Mouse (Mus musculus) kidney, postnatal 10 days (tissue): ENCODE results near the gene Zfp747.
"Not testable (repeated sequence)": the region's sequence is repeated elsewhere in the genome, so short reads cannot be mapped to it uniquely, and the experiment has no call there.

Experiments used
- DNase-seq: peaks from one replicate; pipeline ENCODE4 v3.0.0; 2021; ENCODE audit warnings: mixed read lengths

Zfp747 gene

DNA sequence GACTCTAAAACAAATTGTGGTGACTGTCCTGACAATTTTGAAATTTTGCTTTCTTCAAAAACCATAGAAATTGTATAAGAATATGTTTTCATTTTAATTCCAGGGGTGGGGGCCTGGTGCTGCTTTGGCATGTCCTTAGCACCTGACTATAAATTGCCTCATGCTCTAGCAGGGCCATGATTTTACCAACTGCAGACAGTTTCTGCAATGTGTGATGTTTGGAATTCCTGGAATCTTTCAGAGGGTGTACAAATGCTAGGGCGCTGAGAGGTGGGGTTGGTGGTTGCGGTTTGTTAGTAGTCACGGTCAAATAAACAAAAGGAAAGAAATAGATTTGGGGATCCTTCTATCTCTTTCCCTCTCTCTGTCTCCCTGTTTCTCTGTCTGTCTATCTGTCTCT is 9.6 kb downstream of the Zfp747 start:
- no peak for DNase-seq

DNA sequence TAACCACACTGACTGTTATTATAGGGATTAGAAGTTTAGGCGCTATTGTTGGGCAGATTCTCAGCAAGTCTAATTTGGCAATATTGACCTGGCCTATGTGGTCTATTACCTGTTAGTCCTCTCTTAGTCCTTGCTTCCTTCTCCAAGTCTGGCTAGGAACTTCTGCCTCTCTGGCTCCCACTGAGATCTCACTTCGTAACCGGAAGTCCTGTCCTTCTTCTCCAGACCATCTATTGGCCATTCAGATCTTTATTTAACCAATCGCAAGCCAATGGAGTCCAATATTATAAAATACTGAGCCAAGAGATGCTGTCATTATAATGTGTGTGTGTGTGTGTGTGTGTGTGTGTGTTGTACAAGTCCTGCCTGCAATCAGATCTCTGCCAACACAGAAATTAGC is 11.7 kb downstream of the Zfp747 start:
- DNase-seq, result no peak

DNA sequence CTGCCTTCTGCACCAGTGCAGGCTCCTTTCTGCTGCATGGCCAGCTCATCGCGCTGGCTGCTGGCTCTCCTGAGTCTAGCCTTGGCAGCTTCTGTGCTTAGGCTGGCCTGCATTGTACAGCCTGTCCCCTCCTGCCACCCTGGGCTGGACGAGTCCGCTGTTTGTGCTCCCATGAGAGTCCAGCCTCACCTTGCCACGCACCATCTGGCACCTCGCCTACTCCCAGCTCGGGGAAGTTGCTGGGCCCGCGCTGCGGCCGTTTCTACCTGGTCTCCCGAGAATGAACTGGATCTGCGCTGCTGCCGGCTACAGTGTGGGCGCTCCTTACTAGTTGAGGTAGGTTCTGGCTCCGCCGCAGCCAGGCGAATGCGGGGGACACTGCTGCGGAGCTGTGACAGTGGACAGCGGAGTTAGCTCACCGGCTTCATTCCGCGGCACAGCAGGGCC is 12.4 kb downstream of the Zfp747 start:
- peak; percentile 64 for DNase-seq

DNA sequence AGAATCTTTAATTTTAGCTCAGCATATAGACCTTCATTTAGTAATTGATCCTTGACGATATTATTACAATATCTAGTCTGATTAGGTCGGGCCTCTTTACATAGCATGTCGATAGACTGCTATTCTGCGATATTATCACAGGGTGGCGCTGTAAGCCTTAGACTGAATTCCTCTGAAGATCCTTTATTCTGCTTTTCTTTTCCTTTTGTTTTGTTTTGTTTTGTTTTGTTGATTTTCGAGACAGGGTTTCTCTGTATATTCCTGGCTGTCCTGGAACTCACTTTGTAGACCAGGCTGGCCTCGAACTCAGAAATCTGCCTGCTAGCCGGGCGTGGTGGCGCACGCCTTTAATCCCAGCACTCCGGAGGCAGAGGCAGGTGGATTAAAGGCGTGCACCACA is 13.4 kb downstream of the Zfp747 start:
- DNase-seq, result peak; percentile 57

DNA sequence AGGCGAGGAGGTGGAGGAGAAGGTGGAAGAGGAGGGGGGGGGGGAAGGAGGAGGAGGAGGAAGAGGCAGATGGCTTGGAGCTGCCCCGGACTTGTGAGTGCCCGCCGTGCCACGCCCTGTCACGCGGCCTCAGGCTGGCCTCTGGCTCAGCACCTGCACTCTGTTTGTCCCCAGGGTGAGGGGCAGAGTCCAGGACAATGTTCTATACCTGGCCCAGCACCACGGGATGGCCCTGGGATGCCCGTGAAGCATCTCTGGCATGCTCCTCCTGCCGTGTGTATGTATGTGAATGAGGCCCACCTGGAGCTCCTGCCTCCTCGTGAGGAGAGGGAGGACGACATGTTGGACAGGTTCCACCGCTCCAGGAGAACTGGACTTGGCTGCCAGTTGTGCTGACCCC is 14.4 kb downstream of the Zfp747 start:
- no peak for DNase-seq

DNA sequence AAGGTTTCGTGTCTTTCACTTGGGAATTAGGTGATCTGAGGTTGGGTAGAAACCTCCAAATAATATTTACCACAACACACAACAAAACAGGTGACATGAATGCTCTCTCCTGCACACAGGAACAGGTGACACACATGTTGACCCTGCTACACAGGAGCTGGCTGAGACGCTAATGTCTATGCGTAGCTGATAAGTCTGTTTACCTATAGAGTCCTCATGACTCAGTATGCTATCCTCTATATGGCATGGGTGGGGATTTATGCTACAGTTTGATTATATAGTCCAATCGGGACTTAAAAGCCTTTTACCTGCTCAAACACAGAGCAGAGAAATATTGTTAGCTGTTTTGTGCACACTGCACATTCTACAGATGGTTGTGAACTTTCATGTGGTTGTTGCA is 15.6 kb downstream of the Zfp747 start:
- no peak for DNase-seq

DNA sequence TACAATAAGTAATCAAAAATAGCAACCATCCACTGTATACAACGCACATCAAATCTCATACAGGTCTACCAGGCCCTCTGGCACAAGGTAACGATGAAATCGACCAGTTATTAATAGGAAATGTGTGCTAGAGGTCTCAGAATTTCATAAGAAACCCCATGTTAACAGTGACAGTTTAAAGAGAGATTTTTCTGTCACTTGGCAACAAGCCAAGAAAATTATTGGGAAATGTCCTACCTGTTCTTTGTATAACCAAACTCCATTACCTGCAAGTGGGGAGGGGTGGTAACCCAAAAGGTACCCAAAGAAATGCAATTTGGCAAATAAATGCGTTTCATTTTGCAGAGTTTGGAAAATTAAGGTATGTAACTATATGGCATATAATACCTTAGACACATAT is 17.4 kb downstream of the Zfp747 start:
- DNase-seq, result no peak

DNA sequence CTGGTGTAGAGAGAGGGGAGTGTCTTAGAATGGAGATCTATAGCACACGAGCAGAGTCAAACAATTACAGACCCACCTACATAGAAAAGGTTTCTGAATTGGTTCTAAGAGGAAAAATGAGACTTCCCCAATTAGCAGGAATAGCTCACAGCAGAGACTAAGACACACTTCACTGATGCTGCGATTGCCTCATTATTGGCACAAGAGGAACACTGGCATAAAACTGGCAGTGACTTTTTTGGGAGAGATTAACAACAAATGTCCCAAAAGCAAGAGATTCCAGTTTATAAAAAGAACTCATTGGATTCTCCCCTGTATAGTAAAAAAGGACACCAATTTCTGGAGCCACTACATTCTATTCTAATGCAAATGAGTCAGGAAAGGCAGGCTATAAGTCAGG is 18.0 kb downstream of the Zfp747 start:
- no peak for DNase-seq

DNA sequence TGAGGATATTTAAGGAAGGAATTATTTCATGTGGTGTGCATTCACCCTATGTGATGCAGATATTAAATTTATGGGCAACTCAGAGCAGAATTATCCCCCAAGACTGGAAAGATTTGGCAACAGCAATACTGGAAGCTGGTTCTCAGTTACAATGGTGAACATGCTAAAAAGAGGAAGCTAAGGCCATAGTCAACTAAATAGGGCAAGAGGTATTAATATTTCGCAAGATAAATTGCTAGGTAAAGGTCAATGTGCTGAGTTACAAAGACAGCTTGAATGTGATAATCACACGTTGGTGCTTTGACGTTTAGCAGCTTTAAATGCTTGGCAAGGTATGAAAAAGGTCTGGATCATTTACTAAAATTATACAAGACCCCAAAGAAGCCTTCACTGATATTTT is 20.1 kb downstream of the Zfp747 start:
- DNase-seq, result no peak

DNA sequence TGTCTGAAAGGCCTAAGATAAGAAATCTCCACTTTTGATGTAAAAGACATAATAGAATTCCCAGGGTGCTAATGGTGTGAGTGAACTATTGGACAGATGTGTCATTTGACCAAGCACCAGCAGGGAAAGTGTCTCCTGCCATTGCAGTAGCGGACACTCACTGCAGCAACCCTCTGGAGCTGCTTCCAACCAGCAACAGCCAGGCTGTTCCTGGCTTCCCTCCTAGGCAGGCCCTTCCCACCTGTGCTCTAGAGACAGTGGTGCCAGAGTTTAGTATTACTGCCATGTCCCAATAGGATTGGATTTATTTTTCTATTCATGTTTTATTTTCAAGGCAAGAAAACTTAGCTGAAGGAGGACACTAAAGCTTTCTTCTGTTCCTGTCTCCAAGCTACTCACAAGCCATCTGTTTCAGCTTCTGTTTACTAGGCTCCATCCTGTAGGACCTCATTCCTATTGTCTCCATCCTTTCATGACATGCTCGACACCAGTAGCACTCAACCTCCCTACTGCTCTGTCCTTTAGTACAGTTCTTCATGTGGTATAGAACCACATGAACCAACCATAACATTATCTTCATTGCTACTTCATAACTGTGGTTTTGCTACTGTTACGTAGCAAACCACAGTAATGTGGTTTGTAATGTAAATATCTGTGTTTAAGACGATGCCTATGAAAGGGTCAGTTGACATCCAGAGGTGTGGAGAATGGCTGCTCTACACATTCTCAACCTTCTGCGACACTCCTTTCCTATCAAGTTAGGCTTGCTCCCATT is 24.4 kb downstream of the Zfp747 start:
- no peak for DNase-seq

DNA sequence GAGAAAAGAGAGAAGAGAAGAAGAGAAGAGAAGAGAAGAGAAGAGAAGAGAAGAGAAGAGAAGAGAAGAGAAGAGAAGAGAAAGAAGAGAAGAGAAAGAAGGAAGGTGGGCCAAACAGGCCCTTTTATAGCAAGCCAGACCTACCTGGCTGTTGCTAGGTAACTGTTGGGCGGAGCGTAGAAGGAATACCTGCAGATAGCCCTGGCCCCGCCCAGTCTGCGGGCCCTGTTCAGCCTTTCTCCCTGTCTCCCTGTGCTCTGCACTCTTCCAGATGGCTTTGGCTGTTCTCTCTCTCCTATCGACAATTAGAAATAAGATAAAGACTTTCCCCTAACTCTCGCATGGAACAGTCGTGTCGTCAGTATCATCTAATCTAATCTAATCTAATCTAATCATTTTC is 29.2 kb downstream of the Zfp747 start:
- peak; percentile 80 for DNase-seq

DNA sequence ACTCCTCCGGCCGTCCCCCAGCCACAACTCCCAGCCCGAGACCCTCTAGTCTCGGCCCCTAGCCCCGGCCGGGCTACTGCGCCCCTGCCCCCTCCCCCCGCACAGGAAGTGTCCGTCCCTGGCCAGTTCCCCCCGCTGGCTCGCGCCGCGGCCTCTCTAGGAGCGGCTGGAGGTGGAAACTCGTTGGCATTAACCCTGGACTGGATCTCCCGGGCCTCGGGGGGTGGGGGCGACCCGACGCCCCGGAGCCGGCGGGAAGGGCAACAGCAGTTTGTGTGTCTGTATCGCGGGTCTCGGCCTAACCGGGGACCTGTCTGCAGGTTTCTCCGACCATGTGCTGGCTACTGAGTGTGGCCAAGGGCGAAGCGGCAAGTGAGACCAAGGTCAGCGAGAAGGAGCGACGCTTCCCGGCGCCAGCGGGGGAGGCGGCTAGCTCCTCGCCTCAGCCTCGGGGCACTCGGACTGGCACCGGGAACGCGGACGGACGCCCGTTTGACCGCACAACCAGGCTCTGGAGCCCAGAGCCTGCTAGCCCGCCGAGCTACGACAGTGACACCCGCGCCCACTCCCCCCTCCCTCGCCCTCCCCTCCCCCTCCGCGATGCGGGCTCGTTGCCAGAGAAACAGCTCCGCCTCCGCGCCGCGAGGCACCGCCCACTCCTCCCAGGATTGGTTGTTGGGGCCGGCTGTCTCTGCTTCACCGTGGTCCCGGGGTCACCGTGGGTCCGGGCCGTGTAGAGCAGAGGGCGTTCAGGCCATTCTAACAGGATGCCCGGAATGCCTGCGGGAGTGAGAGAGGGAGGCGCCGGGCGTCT is 30.1 kb downstream of the Zfp747 start, which contains the start of gene Zfp768:
Gene Zfp768 (minus strand): TSS at position 78 of the 814 bp plus-strand sequence.
- peak; percentile 97 for DNase-seq

DNA sequence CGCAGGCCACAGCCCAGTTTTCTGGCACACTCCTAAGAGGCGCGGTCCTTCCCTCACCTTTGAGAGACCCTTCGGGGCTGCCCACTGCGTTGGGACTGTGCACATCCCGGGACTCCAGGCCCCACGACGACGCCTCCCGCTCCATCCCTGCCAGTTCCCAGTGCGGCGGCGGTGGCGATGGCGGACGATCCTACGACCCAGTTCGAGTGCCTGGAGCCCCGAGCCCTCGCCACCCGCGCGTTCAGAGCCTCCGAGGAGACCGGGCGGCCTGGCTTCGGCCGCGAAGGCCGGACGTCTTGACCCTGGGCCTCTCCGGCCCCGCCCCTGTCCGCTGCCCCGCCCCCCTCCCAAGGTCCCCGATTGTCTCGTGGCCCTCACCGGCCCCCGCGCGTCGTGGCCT is 30.8 kb downstream of the Zfp747 start:
- DNase-seq, result peak; percentile 81

DNA sequence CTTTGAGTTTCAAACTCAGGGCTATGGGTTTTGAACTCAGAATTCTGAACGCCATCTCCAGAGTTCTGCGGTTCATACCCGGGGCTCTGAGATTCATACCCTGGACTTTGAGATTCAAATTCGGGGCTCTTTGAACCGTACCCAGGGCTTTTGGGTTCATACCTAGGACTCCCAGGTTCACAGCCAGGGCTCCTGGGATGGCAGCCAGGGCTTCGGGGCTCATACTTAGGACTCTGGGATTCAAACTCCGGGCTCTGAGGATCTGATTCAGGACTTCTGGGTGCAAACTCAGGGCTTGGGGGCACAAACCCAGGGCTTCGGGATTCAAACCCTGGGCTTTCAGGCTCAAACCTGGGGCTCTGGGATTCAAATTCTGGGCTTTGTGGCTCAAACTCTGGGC is 31.5 kb downstream of the Zfp747 start:
- no peak for DNase-seq

DNA sequence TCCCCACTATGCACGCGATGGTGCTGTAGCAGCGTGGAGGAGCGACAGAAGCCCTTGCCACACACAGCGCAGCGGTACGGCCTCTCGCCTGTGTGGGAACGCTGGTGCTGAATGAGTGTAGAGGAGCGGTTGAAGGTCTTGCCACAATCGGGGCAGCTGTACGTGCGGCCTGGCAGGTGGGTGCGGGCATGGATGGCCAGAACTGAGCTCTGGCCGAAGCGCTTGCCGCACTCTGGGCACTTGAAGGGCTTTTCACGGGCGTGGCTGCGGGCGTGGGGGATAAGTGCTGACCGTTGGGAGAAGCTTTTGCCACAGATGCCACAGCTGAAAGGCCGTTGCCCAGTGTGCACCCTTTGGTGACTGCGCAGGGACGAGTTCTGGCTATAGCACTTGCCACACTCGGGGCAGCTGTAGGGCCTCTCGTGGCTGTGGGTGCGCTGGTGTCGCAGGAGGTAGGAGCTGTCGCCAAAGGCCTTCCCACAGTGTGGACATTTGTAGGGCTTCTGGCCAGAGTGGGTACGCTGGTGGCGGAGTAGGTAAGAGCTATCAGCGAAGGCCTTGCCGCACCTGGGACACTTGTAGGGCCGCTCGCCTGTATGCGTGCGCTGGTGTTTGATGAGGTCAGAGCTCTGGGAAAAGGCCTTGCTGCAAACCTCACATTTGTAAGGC is 32.4 kb downstream of the Zfp747 start:
- DNase-seq, result no peak

DNA sequence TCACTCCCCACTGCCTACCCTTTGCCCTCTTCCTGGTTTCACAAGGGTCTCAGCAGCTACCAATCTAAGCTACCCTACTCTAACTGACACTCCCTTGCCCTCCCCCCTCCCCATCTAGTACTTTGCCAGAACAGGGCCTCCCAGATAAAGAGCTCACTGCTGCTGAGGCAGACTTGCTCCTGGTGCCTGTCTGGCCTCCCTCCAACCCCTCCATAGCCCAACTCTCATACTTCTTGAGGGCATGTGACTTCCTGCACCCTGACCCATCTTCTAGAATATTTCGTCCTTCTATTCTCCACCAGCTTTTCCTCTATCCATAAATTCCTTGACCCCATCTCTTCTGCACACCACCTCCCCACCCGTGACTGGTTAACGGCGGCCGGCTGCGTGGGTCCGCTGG is 33.0 kb downstream of the Zfp747 start:
- no peak for DNase-seq

DNA sequence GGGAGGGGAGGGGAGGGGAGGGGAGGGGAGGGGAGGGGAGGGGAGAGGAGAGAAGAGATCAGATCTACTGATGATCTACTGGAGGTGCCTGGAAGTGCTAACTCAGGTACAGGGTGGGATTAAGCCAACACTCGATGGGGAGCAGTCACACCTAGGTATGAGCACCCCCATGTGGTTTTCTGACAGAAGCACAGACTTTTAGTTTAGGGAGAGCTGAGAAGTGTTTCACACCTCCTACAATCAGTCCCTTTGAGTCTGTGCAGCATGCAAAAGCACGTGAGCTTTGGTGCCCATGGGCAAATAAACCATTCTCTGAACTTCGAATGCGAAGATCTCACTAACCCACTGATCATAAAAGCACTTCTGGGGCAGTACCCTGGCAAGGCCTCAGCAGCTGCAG is 33.5 kb downstream of the Zfp747 start:
- no peak for DNase-seq

DNA sequence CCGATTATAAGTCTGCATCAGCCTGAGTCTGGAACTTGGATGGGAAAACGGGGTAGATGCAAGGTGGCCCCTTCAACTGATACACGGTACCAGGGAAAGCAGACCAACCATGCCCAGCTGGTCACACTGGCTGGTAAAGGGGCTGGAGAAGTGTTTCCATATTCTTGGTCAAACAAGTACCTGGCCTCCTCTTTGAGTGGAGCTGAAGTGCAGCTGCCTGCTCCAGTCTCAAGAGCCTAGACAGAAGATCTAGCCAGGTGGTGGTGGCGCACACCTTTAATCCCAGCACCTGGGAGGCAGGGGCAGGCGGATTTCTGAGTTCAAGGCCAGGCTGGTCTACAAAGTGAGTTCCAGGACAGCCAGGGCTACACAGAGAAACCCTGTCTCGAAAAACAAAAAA is 34.0 kb downstream of the Zfp747 start:
- DNase-seq, result not testable (repeated sequence)

DNA sequence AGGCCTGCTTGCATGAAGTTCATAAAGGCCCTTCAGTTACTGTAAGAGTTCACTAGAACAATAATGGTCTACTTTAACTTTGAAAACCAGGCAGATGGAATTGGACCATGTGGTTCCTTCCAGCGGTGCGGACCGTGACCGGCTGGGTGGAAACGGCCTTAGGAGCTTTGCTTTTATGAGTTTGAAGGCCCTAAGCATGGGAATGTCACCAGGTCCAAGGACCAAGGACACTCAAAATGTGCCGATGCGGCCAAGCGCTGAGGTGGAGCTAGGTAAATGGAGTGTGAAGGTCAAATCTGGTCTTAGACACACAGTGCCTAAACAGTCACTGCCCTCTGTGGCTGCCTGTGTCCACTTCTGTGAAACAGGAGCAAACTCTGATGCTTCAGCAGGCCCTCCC is 34.5 kb downstream of the Zfp747 start:
- DNase-seq, result peak; percentile 52

DNA sequence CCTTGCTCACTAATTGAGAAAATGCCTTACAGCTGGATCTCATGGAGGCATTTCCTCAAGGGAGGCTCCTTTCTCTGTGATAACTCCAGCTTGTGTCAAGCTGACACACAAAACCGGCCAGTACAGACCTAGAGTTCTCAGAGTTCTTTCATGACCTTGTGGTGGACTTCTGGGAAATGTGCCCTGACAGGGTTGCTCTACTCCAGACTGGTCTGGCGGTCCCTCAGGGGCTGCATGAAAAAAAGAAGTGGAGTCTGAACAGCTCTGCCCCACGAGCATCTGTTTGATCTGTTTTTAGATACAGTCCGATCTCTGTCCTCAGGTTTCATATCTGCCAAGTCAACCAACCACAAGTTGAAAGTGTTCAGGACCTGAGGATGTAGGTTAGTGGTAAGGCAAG is 38.2 kb downstream of the Zfp747 start:
- DNase-seq, result no peak

DNA sequence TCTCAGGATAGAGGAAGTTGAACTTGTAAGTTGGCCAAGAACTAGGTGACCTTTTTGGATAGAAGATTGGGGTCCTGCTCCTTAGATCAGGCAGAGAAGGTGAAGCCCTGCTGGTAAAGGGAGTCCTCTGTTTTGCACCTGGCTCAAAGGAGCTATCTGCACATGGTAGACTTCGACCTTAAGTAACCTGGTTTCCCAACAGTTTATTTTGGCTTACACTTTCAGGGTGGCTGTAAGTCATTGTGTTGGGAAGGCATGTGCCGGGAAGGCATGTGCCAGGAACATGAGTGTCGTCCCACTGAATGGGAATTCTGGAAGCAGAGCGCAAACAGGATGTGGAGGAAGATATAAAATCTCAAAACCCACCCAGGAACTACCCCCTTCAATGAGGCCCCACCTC is 40.2 kb downstream of the Zfp747 start:
- no peak for DNase-seq

DNA sequence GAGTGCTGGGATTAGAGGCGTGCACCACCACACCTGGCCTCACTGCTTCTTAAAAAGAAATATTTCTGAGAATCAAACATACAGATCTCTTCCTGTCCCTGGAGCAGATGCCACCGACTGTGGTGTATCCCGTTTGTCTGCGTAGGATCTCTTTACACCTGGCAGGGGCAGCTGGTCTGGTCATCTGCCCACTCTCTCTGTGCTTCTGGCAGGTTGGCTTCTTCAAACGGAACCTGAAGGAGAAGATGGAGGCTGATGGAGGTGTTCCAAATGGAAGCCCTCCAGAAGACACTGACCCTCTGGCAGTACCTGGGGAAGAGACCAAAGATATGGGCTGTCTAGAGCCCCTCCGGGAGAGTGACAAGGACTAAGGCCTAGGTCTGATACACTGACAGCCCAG is 42.6 kb downstream of the Zfp747 start:
- DNase-seq, result no peak

DNA sequence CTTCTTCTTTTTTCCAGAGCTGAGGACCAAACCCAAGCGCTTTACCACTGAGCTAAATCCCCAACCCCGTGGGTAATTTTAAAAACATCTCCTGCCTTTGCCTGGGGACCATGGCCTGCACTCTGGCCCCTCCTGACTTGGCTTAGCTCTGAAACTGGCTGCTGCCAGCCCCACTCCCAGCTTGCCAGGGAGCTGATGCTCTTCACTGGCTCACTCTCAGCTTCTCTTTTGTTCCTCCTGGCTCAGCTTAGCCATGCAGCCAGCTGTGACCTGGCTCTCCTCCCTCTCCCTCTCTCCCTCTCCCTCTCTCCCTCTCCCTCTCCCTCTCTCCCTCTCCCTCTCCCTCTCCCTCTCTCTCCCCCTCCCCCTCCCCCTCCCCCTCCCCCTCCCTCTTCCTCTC is 49.2 kb downstream of the Zfp747 start:
- DNase-seq, result peak; percentile 38

DNA sequence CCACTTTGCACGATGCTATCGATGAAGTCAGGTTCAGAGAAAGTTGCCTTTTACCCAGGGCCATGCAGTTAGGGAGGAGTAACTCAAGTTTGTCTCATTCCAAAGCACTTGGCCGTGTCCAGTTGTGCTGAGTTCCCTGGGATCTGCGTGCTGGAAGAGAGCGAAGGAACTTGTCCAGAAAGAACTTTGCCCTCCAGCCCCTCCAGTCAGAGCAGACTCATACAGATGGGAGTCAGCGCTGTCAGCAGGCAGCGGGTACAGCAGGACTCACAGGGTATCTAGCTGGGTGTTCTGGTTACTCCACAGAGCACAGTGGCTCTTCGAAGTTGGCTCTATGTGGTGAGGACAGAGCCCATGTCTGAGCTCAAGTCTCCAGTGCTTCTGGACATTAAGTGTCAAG is 50.3 kb downstream of the Zfp747 start:
- DNase-seq, result peak; percentile 49
